Mouse (Mus musculus): Measurements from ENCODE around the gene Cdk7. TPM values are rescaled to one million over a fixed set of nuclear protein-coding genes. Genes with fewer than 3 reads are reported as not detected.

The Cdk7 gene
- 116 and 117 TPM in 2 replicates for polyA plus RNA-seq (2016; fragmentation: Nextera tagmentation; extraction: Ambion mirVana)

- peak; percentile 97 for DNase-seq (ENCODE audit: low spot score)
- Histone ChIP-seq H3K9me3 (replicated peaks) (no peaks in the 10 kb centered on the region), H3K4me1 (peaks cover 7% of the 10 kb centered on the region), H3K27me3 (ENCODE audit: low read depth, poor library complexity, severe bottlenecking) (no peaks in the 10 kb centered on the region), H3K4me3 (peak within 1 kb of the TSS; percentile 93), H3K27ac (peak within 1 kb of the TSS; percentile 96), H3K36me3 (peaks cover 44% of the 10 kb centered on the region)
- WGBS, result under 1% methylated on average over 19 of the region's 19 CpGs
Measured at GRCm38 (mm10) chr13:100730861-100731176, at the start of gene Cdk7. Gene Cdk7 (minus strand): TSS chr13:100730939.

DNA sequence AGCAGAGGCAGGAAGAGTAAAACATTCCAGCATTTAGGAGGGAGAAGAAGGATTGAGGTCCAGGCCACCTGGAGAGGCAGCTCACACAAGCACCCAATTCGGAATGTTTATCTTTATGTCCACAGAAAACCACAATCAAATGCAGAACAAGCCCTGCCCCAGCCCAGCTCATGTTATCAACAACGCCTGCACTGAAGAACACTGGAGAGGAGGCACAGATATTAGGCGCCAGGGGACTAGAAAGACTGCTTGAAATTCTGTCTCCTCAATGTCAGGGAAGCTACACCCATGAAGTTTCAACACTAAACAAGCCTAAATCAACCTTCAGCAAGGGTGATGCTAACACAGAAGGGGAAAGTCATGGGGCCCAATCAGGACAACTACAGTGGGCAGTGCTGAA is 46.8 kb upstream of the Cdk7 start:
- H3K4me3 ChIP-seq, result no peak overlapping the region
- 89% methylated on average over 3 of the region's 3 CpGs for WGBS
- peaks cover 10% of the 10 kb centered on the region for H3K4me1 ChIP-seq
- no peak overlapping the region for H3K27ac ChIP-seq
- no peaks in the 10 kb centered on the region for H3K9me3 ChIP-seq (replicated peaks)
- DNase-seq (ENCODE audit: low spot score), result no peak
- no peaks in the 10 kb centered on the region for H3K27me3 ChIP-seq (ENCODE audit: low read depth, poor library complexity, severe bottlenecking)
- peaks cover 71% of the 10 kb centered on the region for H3K36me3 ChIP-seq

DNA sequence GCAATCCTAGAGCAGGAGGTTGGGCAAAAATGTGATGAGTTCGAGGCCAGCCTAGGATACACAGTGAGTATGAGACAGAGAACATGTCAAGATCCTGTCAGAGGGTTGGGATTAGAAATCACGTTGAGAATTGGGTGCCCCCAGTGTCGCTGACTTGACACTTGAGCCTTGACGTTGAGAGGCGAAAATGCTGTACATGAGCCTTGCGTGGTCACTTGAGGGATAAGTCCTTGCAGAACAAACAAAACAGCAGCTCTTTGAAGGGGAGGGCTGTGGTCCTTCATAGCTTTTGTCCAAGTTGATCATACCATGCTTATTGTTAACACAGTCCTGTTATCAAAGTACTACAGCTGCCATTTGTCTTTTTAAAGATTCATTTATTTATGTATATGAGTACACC is 46.0 kb upstream of the Cdk7 start:
- Histone ChIP-seq H3K4me3 (no peak overlapping the region), H3K27ac (no peak overlapping the region)
- WGBS, result 73% methylated on average over 6 of the region's 6 CpGs

GRCm38 (mm10) chr13:100776056-100776419 is 45.3 kb upstream of the Cdk7 start:
- peak overlapping the region; percentile 87 for H3K4me3 ChIP-seq
- no peaks in the 10 kb centered on the region for H3K27me3 ChIP-seq (ENCODE audit: low read depth, poor library complexity, severe bottlenecking)
- peaks cover 71% of the 10 kb centered on the region for H3K36me3 ChIP-seq
- no peak for DNase-seq (ENCODE audit: low spot score)
- no peaks in the 10 kb centered on the region for H3K9me3 ChIP-seq (replicated peaks)
- H3K4me1 ChIP-seq, result peaks cover 10% of the 10 kb centered on the region
- peak overlapping the region; percentile 90; the same call in 1 of the 2 replicates for H3K27ac ChIP-seq
- 24% methylated on average over 8 of the region's 8 CpGs for WGBS

More for the DNA sequence above, 46.0 kb upstream of the Cdk7 start:
- Histone ChIP-seq H3K36me3 (peaks cover 71% of the 10 kb centered on the region), H3K9me3 (replicated peaks) (no peaks in the 10 kb centered on the region), H3K27me3 (ENCODE audit: low read depth, poor library complexity, severe bottlenecking) (no peaks in the 10 kb centered on the region), H3K4me1 (peaks cover 10% of the 10 kb centered on the region)
- no peak for DNase-seq (ENCODE audit: low spot score)

- Histone ChIP-seq H3K4me3 (peak within 1 kb of the TSS; percentile 87), H3K27me3 (ENCODE audit: low read depth, poor library complexity, severe bottlenecking) (no peaks in the 10 kb centered on the region), H3K9me3 (replicated peaks) (no peaks in the 10 kb centered on the region), H3K4me1 (peaks cover 10% of the 10 kb centered on the region), H3K27ac (peak within 1 kb of the TSS; percentile 90), H3K36me3 (peaks cover 71% of the 10 kb centered on the region)
- WGBS, result under 1% methylated on average over 46 of the region's 46 CpGs
- peak; percentile 93 for DNase-seq (ENCODE audit: low spot score)
Measured at GRCm38 (mm10) chr13:100775252-100776055, 44.7 kb upstream of the Cdk7 start, which contains the start of gene Cenph. Gene Cenph (minus strand): TSS chr13:100775899.

DNA sequence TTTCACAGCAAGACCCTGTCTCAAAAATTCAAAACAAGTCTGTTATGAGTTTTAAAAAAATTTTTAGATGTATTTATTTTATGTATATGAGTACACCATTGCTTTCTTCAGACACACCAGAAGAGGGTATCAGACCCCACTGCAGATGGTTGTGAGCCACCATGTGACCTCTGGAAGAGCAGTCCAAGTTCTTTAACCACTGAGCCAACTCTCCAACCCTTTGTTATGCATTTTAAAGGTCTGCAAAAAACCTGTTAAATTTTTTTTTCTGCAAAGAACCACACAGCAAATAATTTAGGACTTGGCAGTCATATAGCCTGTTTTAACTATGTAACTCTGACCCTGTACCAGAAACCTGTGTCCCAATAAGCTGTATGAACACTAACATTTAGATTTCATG is 44.0 kb upstream of the Cdk7 start:
- no peaks in the 10 kb centered on the region for H3K9me3 ChIP-seq (replicated peaks)
- no peak overlapping the region for H3K27ac ChIP-seq
- no peaks in the 10 kb centered on the region for H3K27me3 ChIP-seq (ENCODE audit: low read depth, poor library complexity, severe bottlenecking)

DNA sequence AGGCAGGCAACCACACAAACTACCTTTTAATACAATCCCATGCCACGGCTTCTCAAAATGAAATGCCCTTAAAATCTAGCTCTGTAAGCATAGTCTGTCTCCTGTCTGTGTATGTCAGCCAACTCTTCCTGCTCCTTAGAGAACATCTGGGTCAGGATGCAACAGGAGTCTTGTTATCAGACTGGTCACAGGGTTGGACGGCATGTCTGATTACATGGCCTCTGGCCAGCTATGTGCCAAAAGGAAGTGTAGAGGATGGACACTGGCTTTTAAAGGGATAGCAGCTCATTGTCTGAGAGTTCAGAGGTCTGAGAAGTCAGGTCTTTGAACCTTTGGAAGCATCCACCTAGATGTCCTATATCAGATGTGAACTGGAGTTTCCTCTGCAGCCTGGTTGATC is 24.6 kb upstream of the Cdk7 start:
- H3K36me3 ChIP-seq, result peaks cover 23% of the 10 kb centered on the region
- H3K9me3 ChIP-seq (replicated peaks), result no peaks in the 10 kb centered on the region
- WGBS, result 93% methylated on average over 2 of the region's 2 CpGs
- H3K4me1 ChIP-seq, result no peaks in the 10 kb centered on the region
- no peaks in the 10 kb centered on the region for H3K27me3 ChIP-seq (ENCODE audit: low read depth, poor library complexity, severe bottlenecking)
- H3K27ac ChIP-seq, result no peak overlapping the region
- DNase-seq (ENCODE audit: low spot score), result no peak
- H3K4me3 ChIP-seq, result no peak overlapping the region

More for the DNA sequence above, 44.0 kb upstream of the Cdk7 start:
- Histone ChIP-seq H3K4me3 (peak overlapping the region; percentile 87), H3K4me1 (peaks cover 10% of the 10 kb centered on the region), H3K36me3 (peaks cover 71% of the 10 kb centered on the region)
- no peak for DNase-seq (ENCODE audit: low spot score)

GRCm38 (mm10) chr13:100754186-100754585 is 23.4 kb upstream of the Cdk7 start:
- H3K36me3 ChIP-seq, result peaks cover 11% of the 10 kb centered on the region
- 72% methylated on average over 4 of the region's 4 CpGs for WGBS
- no peaks in the 10 kb centered on the region for H3K27me3 ChIP-seq (ENCODE audit: low read depth, poor library complexity, severe bottlenecking)
- no peak for DNase-seq (ENCODE audit: low spot score)
- no peak overlapping the region for H3K4me3 ChIP-seq
- H3K9me3 ChIP-seq (replicated peaks), result no peaks in the 10 kb centered on the region
- H3K4me1 ChIP-seq, result no peaks in the 10 kb centered on the region
- H3K27ac ChIP-seq, result no peak overlapping the region

GRCm38 (mm10) chr13:100753011-100753410 is 22.3 kb upstream of the Cdk7 start:
- Histone ChIP-seq H3K9me3 (replicated peaks) (no peaks in the 10 kb centered on the region), H3K27ac (no peak overlapping the region), H3K27me3 (ENCODE audit: low read depth, poor library complexity, severe bottlenecking) (no peaks in the 10 kb centered on the region), H3K36me3 (0 out of 2 replicates have a peak, but pooled peaks cover 2% of the 10 kb centered on the region), H3K4me1 (no peaks in the 10 kb centered on the region), H3K4me3 (no peak overlapping the region)
- WGBS, result 89% methylated on average over 6 of the region's 6 CpGs
- no peak for DNase-seq (ENCODE audit: low spot score)

- no peak overlapping the region for H3K27ac ChIP-seq
- no peak for DNase-seq (ENCODE audit: low spot score)
- 89% methylated on average over 8 of the region's 8 CpGs for WGBS
- H3K9me3 ChIP-seq (replicated peaks), result no peaks in the 10 kb centered on the region
- H3K36me3 ChIP-seq, result no peaks in the 10 kb centered on the region
- no peak overlapping the region for H3K4me3 ChIP-seq
- no peaks in the 10 kb centered on the region for H3K27me3 ChIP-seq (ENCODE audit: low read depth, poor library complexity, severe bottlenecking)
- no peaks in the 10 kb centered on the region for H3K4me1 ChIP-seq
Measured at GRCm38 (mm10) chr13:100752529-100752928, 21.8 kb upstream of the Cdk7 start.

- no peaks in the 10 kb centered on the region for H3K4me1 ChIP-seq
- H3K36me3 ChIP-seq, result no peaks in the 10 kb centered on the region
- no peaks in the 10 kb centered on the region for H3K27me3 ChIP-seq (ENCODE audit: low read depth, poor library complexity, severe bottlenecking)
- H3K4me3 ChIP-seq, result no peak overlapping the region
- H3K9me3 ChIP-seq (replicated peaks), result no peaks in the 10 kb centered on the region
- WGBS, result 85% methylated on average over 3 of the region's 3 CpGs
- DNase-seq (ENCODE audit: low spot score), result no peak
- no peak overlapping the region for H3K27ac ChIP-seq
Measured at GRCm38 (mm10) chr13:100751402-100751801, 20.7 kb upstream of the Cdk7 start.

DNA sequence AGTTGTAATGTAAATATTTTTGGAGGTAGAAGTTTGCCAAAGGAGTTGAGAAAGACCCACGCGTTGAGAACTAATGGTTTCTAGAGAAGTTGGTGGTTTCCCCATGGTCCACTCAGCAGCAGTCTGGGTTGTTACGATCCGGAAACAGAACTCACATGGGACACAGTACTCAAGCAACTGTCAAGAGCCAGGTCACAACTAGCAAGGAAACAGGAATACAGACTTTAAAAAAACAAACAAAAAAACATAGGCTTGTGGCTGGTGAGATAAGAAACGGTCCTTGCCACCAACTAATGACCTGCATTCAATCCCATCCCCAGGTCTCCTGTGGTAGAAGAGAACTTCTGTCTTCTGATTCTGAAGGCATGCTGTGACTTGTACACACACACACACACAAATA is 20.1 kb upstream of the Cdk7 start:
- Histone ChIP-seq H3K27ac (no peak overlapping the region), H3K9me3 (replicated peaks) (no peaks in the 10 kb centered on the region), H3K36me3 (no peaks in the 10 kb centered on the region), H3K27me3 (ENCODE audit: low read depth, poor library complexity, severe bottlenecking) (no peaks in the 10 kb centered on the region), H3K4me1 (no peaks in the 10 kb centered on the region), H3K4me3 (no peak overlapping the region)
- 83% methylated on average over 5 of the region's 5 CpGs for WGBS
- DNase-seq (ENCODE audit: low spot score), result no peak

DNA sequence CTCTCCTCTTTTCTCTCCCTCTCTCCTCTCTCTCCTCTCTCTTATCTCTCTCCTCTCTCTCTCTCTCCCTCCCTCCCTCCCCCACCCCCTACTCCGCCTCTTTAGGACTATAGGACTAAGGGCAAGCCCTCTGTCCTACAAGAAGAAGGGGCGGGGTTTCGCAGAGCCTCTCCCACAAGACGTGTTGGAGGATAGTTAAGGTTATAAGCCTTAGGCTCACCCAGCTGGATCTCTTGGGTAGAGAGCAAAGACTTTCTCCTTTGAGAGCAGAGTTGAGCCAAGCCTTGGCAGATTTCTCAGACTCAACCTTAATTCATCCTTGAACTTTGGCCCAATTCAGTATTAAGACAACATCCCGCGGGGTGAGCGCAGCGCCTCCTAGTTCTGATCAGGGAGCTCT is 17.9 kb upstream of the Cdk7 start:
- Histone ChIP-seq H3K4me3 (no peak overlapping the region), H3K27ac (no peak overlapping the region), H3K27me3 (ENCODE audit: low read depth, poor library complexity, severe bottlenecking) (no peaks in the 10 kb centered on the region), H3K36me3 (no peaks in the 10 kb centered on the region), H3K4me1 (peaks cover 7% of the 10 kb centered on the region), H3K9me3 (replicated peaks) (no peaks in the 10 kb centered on the region)
- 49% methylated on average over 8 of the region's 8 CpGs for WGBS
- DNase-seq (ENCODE audit: low spot score), result no peak

DNA sequence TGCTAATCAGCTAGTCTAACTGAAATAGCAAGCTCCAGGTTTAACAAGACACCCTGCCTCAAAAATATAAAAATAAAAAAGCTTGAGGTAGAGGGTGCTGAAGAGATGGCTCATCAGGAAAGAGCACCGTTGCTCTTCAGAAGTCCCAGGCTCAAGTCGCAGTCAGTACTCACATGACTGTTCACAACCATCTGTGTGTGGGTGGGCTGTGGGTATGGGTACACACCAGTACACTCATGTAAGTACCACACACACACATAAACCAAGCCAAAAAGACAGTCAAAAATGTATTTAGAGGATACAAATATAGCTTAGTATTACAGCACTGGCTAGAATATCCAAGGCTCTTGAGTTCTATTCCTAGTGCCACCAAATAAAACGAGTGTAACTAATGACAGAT is 15.4 kb upstream of the Cdk7 start:
- 85% methylated on average over 3 of the region's 3 CpGs for WGBS
- no peaks in the 10 kb centered on the region for H3K27me3 ChIP-seq (ENCODE audit: low read depth, poor library complexity, severe bottlenecking)
- no peak overlapping the region for H3K4me3 ChIP-seq
- H3K4me1 ChIP-seq, result peaks cover 12% of the 10 kb centered on the region
- DNase-seq (ENCODE audit: low spot score), result no peak
- no peak overlapping the region for H3K27ac ChIP-seq
- H3K36me3 ChIP-seq, result no peaks in the 10 kb centered on the region
- no peaks in the 10 kb centered on the region for H3K9me3 ChIP-seq (replicated peaks)

Data from limb, embryonic 10.5 days (tissue).